In the genomic region with DNA sequence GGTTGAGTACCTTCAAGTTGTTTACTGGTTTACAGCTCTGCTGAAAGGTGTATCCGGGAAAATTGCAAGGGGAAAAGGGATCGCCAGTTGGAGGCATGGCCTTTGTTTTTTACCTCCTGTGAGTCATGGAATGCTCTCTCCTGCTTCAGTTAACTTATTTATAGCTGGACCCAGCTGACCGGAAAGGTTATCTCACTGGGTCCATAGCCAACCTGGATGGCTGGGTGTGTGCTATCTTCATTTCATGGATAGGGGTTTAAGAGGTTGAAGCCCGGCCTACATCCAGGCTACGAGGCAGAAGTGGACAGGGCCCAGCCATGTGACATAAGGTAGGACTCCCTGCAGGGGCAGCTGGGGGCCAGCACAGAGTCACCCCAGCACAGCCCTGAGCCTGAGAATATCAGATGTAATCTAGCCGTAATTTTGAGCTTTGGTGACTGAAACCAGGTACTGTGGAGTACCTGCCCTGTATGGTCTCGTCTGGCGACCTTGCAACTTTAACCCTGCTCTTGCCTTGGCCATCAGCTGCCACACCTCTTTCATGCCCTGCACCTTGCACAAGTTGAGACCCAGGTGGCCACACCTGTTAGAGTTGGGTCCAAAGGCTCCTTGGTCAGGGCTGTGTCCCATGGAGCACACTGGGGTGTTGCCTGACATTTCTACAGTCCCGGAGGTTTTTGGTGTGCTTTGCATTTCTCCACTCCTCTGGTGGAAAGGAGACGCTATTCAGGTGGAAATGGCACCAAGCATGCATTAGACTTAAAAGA, we compare ENCODE assay signal across 8 mouse cellular contexts. TPM values are rescaled to one million over a fixed set of nuclear protein-coding genes. Genes with fewer than 3 reads are reported as not detected.
DNase-seq lines count a peak whose midpoint lies in the region; ATAC-seq lines count a peak whose summit lies in the region.

No protein-coding gene starts in this region.

- H3K27ac ChIP-seq in hindbrain, embryonic 10.5 days, result peak overlapping the region; percentile 91
- H3K27ac ChIP-seq in hindbrain, embryonic 11.5 days (ENCODE audit: low read depth, low read length), result no peak overlapping the region
- peak overlapping the region; percentile 94 for H3K27ac ChIP-seq in intestine, embryonic 16.5 days (ENCODE audit: low read length)

- WGBS in hindbrain, embryonic 10.5 days, result 85% methylated on average over 10 of the region's 10 CpGs
- whole genome bisulfite sequencing in hindbrain, embryonic 11.5 days, result 83% methylated on average over 10 of the region's 10 CpGs
- 65% methylated on average over 10 of the region's 10 CpGs for WGBS in intestine, embryonic 16.5 days

- H3K27me3 ChIP-seq in hindbrain, embryonic 10.5 days (ENCODE audit: insufficient read depth, poor library complexity, severe bottlenecking), result no peaks in the 10 kb centered on the region
- no peaks in the 10 kb centered on the region for H3K27me3 ChIP-seq in hindbrain, embryonic 11.5 days (ENCODE audit: control insufficient read depth, insufficient read depth, low read length)
- H3K27me3 ChIP-seq in intestine, embryonic 16.5 days (replicated peaks; ENCODE audit: control insufficient read depth, insufficient read depth, low read length), result no peaks in the 10 kb centered on the region

- H3K4me3 ChIP-seq in hindbrain, embryonic 10.5 days, result no peak overlapping the region
- H3K4me3 ChIP-seq in hindbrain, embryonic 11.5 days (ENCODE audit: low read depth, low read length), result no peak overlapping the region
- no peak overlapping the region for H3K4me3 ChIP-seq in intestine, embryonic 16.5 days (ENCODE audit: low read length)

- H3K9ac ChIP-seq in hindbrain, embryonic 11.5 days (ENCODE audit: low read depth, low read length), result no peak overlapping the region; the same call in 1 of the 2 replicates
- no peak overlapping the region for H3K9ac ChIP-seq in intestine, embryonic 16.5 days (ENCODE audit: low read depth, low read length)

- H3K4me2 ChIP-seq in hindbrain, embryonic 11.5 days (replicated peaks; ENCODE audit: low read depth, low read length), result no peak overlapping the region
- H3K4me2 ChIP-seq in intestine, embryonic 16.5 days (ENCODE audit: low read depth, low read length), result peak overlapping the region; percentile 14; the same call in 1 of the 2 replicates

- H3K9me3 ChIP-seq in hindbrain, embryonic 10.5 days, result no peaks in the 10 kb centered on the region
- H3K9me3 ChIP-seq in hindbrain, embryonic 11.5 days (ENCODE audit: control insufficient read depth, low read length), result no peaks in the 10 kb centered on the region
- H3K9me3 ChIP-seq in intestine, embryonic 16.5 days (ENCODE audit: control insufficient read depth, low read length), result no peaks in the 10 kb centered on the region

- ATAC-seq in hindbrain, embryonic 11.5 days (ENCODE audit: low FRiP score), result no peak
- peak; percentile 72 for ATAC-seq in intestine, embryonic 16.5 days
- no peak for ATAC-seq in granulocyte monocyte progenitor cell, adult 5-6 weeks (replicated peaks; ENCODE audit: poor library complexity, severe bottlenecking)
- ATAC-seq in megakaryocyte, adult 5-6 weeks (ENCODE audit: poor library complexity, severe bottlenecking), result no peak

- DNase-seq in hindbrain, embryonic 10.5 days (ENCODE audit: low spot score), result no peak
- DNase-seq in hindbrain, embryonic 11.5 days (ENCODE audit: low spot score), result no peak
- peak; percentile 78 to 90 for DNase-seq in heart, adult 18-20 months
- peak; percentile 63 for DNase-seq in lung, postnatal 36 days
- DNase-seq in spleen, postnatal 14 days (ENCODE audit: low spot score in 2 of 2), result no peak

- 0 out of 2 replicates have a peak, but pooled peaks cover 7% of the 10 kb centered on the region for H3K36me3 ChIP-seq in hindbrain, embryonic 10.5 days
- H3K36me3 ChIP-seq in hindbrain, embryonic 11.5 days (ENCODE audit: control insufficient read depth, insufficient read depth, low read length), result no peaks in the 10 kb centered on the region
- H3K36me3 ChIP-seq in intestine, embryonic 16.5 days (ENCODE audit: control insufficient read depth, insufficient read depth, low read length), result no peaks in the 10 kb centered on the region

- H3K4me1 ChIP-seq in hindbrain, embryonic 10.5 days (replicated peaks), result peaks cover 100% of the 10 kb centered on the region
- peaks cover 27% of the 10 kb centered on the region for H3K4me1 ChIP-seq in hindbrain, embryonic 11.5 days (replicated peaks; ENCODE audit: control insufficient read depth, insufficient read depth, low read length)
- H3K4me1 ChIP-seq in intestine, embryonic 16.5 days (ENCODE audit: control insufficient read depth, insufficient read depth, low read length), result peaks cover 62% of the 10 kb centered on the region

RNA-seq across cellular contexts. Expression of a gene that starts 35.6 kb away (rescaled TPM):
- 37.5 and 39.3 TPM in 2 replicates for polyA plus RNA-seq in hindbrain, embryonic 10.5 days (2016; fragmentation: Nextera tagmentation; extraction: Ambion mirVana)
- polyA plus RNA-seq in hindbrain, embryonic 11.5 days (2014; fragmentation: Nextera tagmentation; extraction: Ambion mirVana), result 26.4 and 28.4 TPM in 2 replicates
- 10 to 100 TPM; 21.6 to 22.4 TPM for total RNA-seq in heart, adult 18-20 months (2021)
- 12.2 and 12.4 TPM in 2 replicates for polyA plus RNA-seq in intestine, embryonic 16.5 days (2015; fragmentation: Nextera tagmentation; extraction: Ambion mirVana)
- 26.7 and 27.6 TPM in 2 replicates for total RNA-seq in granulocyte monocyte progenitor cell, adult 5-6 weeks (2014; fragmentation: Nextera tagmentation)
- 13.7 and 24.3 TPM in 2 replicates for total RNA-seq in granulocyte monocyte progenitor cell, adult 5-6 weeks (2017)
- 59.1 and 66.2 TPM in 2 replicates for total RNA-seq in megakaryocyte, adult 5-6 weeks (2015)
- 73.8 and 90.1 TPM in 2 replicates for total RNA-seq in megakaryocyte, adult 5-6 weeks (2017)

RNA-seq across cellular contexts. Expression of a gene that starts 55.0 kb away (rescaled TPM):
- 429 and 446 TPM in 2 replicates for polyA plus RNA-seq in hindbrain, embryonic 10.5 days (2016; fragmentation: Nextera tagmentation; extraction: Ambion mirVana)
- polyA plus RNA-seq in hindbrain, embryonic 11.5 days (2014; fragmentation: Nextera tagmentation; extraction: Ambion mirVana), result 331 and 352 TPM in 2 replicates
- 1,000 to 10,000 TPM; 2,187 to 2,245 TPM for total RNA-seq in heart, adult 18-20 months (2021)
- polyA plus RNA-seq in intestine, embryonic 16.5 days (2015; fragmentation: Nextera tagmentation; extraction: Ambion mirVana), result 540 and 585 TPM in 2 replicates
- total RNA-seq in granulocyte monocyte progenitor cell, adult 5-6 weeks (2014; fragmentation: Nextera tagmentation), result 259 and 298 TPM in 2 replicates
- total RNA-seq in granulocyte monocyte progenitor cell, adult 5-6 weeks (2017), result 338 and 368 TPM in 2 replicates
- 74.9 and 77.7 TPM in 2 replicates for total RNA-seq in megakaryocyte, adult 5-6 weeks (2015)
- total RNA-seq in megakaryocyte, adult 5-6 weeks (2017), result 85.5 and 90.4 TPM in 2 replicates

Comparison
In these comparisons a context has a peak if more than half of its experiments do, and no peak if none do; other contexts are left out.
1. DNase-seq: peak in heart, adult 18-20 months (2 of 2) and lung, postnatal 36 days (single experiment); none in hindbrain, embryonic 10.5 days (single experiment), hindbrain, embryonic 11.5 days (single experiment) and spleen, postnatal 14 days (0 of 2).
2. RNA of a gene that starts 55.0 kb away (total RNA-seq): 2,187 to 2,245 TPM in heart, adult 18-20 months; 259 to 368 TPM in granulocyte monocyte progenitor cell, adult 5-6 weeks and 74.9 to 90.4 TPM in megakaryocyte, adult 5-6 weeks; every median in the first group is over 4 times any median in the second.